Mouse (Mus musculus): ENCODE measurements at regions not wholly inside any gene's neighbourhood (a gene's known extent, or its start where the extent isn't known, plus 50 kb on each side); places are given as distances from the start of the nearest gene placed in this dataset.
A peak's percentile ranks its signal among the peaks of the same experiment; 100 is the strongest.

DNA sequence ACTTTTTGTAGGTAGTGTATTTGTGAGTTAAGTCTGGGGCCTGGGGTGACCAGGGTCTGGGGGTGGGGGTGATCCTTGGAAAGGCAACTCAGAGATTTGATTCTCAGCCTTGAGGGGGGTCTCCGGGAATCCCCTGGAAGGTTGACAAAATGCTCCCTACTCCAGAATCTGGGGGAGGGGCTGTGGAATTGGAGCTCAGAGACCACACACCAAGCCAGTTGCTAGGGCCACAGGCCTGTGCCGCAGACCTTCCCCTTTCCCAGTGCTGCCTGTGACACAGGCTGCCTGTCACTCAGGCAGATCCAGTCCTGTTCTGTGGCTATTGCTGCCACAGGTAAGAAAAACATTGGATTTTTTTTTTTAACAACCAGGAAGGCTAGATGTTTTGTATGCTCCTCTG, 89.0 kb upstream of the Ercc6l2 start:
- WGBS = 0% methylated on average over 2 of the region's 2 CpGs
- Histone ChIP-seq H3K9ac (replicated peaks) (no peak overlapping the region), H3K4me3 (replicated peaks) (no peak overlapping the region), H3K9me3 (no peaks in the 10 kb centered on the region), H3K27me3 (peaks cover 3% of the 10 kb centered on the region; the same call in 1 of the 2 replicates), H3K36me3 (no peaks in the 10 kb centered on the region), H3K27ac (no peak overlapping the region), H3K4me1 (replicated peaks) (peaks cover 5% of the 10 kb centered on the region; the same call in 1 of the 2 replicates), H3K4me2 (replicated peaks) (no peak overlapping the region)
- 0 out of 2 replicates have a peak, but pooled peaks have one; percentile 66 for ATAC-seq

DNA sequence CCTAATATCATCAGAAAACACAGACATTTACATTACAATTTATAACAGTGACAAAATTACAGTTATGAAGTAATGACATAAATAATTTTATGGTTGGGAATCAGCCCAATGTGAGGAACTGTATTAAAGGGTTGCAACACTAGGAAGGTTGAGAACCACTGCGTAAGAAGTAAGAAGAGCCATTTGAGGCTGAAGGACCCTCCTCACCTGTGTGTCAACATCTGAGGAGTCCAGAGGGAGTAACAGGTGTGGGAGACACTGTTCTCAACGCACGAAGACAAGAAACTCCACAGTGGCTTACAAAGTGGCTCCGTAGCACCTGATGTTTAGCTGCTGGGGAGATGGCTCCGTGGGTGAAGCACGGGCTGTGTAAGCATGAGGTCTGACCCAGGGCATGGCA, 88.5 kb upstream of the Ercc6l2 start:
- no peak overlapping the region for H3K9ac ChIP-seq (replicated peaks)
- no peaks in the 10 kb centered on the region for H3K36me3 ChIP-seq
- no peaks in the 10 kb centered on the region for H3K9me3 ChIP-seq
- H3K4me2 ChIP-seq (replicated peaks) = no peak overlapping the region
- 88% methylated on average over 6 of the region's 6 CpGs for WGBS
- peaks cover under 1% of the 10 kb centered on the region; the same call in 1 of the 2 replicates for H3K27me3 ChIP-seq
- H3K4me3 ChIP-seq (replicated peaks) = no peak overlapping the region
- H3K4me1 ChIP-seq (replicated peaks) = peaks cover 5% of the 10 kb centered on the region; the same call in 1 of the 2 replicates
- no peak for ATAC-seq
- no peak overlapping the region for H3K27ac ChIP-seq

DNA sequence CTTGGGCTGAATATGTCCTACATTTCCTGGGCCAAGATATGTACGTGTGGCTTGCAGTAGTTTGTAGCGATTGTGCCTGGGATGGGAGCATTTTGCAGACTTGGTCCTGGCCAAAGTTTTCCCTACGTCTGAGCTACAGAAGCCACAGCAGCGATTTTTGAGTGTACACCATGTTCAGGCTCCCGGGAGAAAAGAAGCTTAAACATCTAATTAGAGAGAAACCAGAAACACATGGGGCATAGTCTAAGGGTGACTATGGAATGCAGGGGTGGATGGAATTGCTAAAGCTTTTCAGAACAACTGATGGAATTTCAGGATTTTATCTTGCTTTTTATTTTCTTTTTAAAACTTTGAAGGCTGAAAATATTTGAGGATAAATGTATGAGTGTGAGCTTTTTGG, 79.3 kb upstream of the Ercc6l2 start:
- Histone ChIP-seq H3K4me2 (replicated peaks) (no peak overlapping the region), H3K9me3 (no peaks in the 10 kb centered on the region), H3K27ac (no peak overlapping the region), H3K4me1 (replicated peaks) (no peaks in the 10 kb centered on the region), H3K27me3 (no peaks in the 10 kb centered on the region), H3K4me3 (replicated peaks) (no peak overlapping the region), H3K9ac (replicated peaks) (no peak overlapping the region), H3K36me3 (no peaks in the 10 kb centered on the region)
- 88% methylated on average over 5 of the region's 5 CpGs for WGBS
- ATAC-seq = no peak

DNA sequence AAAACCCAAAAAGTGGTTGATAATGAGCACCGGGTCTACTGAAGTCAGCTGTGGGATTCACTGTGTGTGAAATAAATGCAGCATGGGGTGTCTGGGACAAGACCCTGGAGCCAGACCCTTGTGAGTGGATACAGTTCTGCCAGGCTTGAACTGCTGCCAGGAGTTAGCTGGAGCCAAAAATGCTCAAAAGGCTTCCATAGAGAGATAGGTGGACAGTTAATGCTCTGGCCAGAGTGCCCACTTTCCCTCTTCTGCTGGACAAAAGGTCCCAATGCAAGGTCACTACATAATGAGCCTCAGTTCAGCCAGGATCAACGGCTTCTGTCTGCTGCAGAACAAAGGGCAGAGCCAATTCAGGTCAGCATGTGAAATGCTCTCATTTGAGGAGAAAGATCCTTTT, 73.2 kb upstream of the Ercc6l2 start:
- no peak overlapping the region for H3K4me3 ChIP-seq (replicated peaks)
- H3K36me3 ChIP-seq = no peaks in the 10 kb centered on the region
- H3K9me3 ChIP-seq = no peaks in the 10 kb centered on the region
- 41% methylated on average over 2 of the region's 2 CpGs for WGBS
- no peak overlapping the region for H3K4me2 ChIP-seq (replicated peaks)
- H3K4me1 ChIP-seq (replicated peaks) = no peaks in the 10 kb centered on the region
- no peak overlapping the region for H3K9ac ChIP-seq (replicated peaks)
- no peak for ATAC-seq
- H3K27ac ChIP-seq = no peak overlapping the region
- no peaks in the 10 kb centered on the region for H3K27me3 ChIP-seq

DNA sequence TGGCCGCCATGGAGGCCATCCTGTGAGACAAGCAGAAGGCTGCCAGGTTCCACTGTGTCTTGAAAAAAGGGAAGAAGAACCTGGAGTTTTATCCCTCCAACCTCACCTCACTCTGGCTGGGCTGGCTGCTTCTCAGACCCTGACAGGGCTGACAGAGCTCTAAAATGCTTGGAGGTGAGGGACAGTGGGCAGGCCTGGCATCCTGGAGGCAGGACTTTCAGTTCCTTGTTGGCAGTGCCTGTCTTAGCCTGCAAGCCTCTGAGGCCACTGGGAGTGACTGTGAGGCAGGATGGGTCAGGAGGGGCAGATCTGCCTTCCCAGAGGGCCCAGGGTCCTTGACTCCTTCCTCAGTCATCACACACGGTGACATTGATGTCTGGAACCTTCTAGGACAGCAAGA, 66.3 kb upstream of the Ercc6l2 start:
- 83% methylated on average over 2 of the region's 2 CpGs for WGBS
- no peaks in the 10 kb centered on the region for H3K9me3 ChIP-seq

DNA sequence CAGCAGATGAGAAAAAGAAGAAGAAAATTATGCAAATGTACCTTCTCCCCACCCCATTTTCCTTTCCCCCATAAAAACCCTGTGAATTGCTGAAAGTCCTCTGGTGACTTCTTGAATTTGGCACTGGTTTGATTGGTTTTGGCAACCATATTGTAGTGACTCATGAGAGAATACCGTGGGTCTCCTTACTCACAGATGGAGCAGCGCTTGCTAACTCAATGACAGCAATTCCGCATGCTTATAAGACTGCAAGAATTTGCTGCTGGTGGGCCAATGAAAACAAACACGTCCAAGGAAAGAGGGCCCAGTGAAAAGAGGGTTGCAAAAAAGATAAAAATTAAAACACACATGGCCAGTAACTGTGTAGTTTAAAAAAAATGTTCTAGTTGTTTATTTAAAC, 65.0 kb upstream of the Ercc6l2 start:
- H3K4me2 ChIP-seq (replicated peaks) = no peak overlapping the region
- no peaks in the 10 kb centered on the region for H3K9me3 ChIP-seq

More for the DNA sequence above, 66.3 kb upstream of the Ercc6l2 start:
- Histone ChIP-seq H3K4me2 (replicated peaks) (no peak overlapping the region), H3K36me3 (no peaks in the 10 kb centered on the region), H3K9ac (replicated peaks) (no peak overlapping the region), H3K27ac (no peak overlapping the region), H3K4me3 (replicated peaks) (no peak overlapping the region), H3K27me3 (no peaks in the 10 kb centered on the region), H3K4me1 (replicated peaks) (no peaks in the 10 kb centered on the region)
- no peak for ATAC-seq

DNA sequence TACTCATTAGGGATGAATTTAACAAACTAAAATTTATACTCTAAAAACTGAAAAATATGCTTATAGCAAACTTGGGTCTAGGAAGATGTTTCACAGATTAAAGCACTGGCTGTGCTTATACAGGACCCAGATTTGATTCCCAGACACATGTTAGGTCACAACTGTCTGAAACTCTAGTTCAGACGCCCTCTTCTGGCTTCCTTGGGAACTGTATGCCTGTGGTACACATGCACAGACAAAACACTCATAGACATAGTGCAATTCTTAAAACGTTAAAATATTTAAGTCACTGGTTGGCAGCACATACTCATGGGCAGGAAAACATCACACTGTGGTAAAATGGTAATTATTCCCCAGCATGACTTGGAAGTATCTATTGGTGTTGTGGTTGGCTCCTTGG, 63.8 kb upstream of the Ercc6l2 start:
- WGBS = 58% methylated on average over 2 of the region's 2 CpGs
- no peaks in the 10 kb centered on the region for H3K4me1 ChIP-seq (replicated peaks)
- no peaks in the 10 kb centered on the region for H3K36me3 ChIP-seq
- ATAC-seq = no peak
- H3K27ac ChIP-seq = no peak overlapping the region
- H3K9me3 ChIP-seq = no peaks in the 10 kb centered on the region
- H3K9ac ChIP-seq (replicated peaks) = no peak overlapping the region
- H3K4me3 ChIP-seq (replicated peaks) = no peak overlapping the region
- H3K27me3 ChIP-seq = no peaks in the 10 kb centered on the region
- no peak overlapping the region for H3K4me2 ChIP-seq (replicated peaks)

More for the DNA sequence above, 65.0 kb upstream of the Ercc6l2 start:
- WGBS = 77% methylated on average over 4 of the region's 4 CpGs
- H3K4me1 ChIP-seq (replicated peaks) = no peaks in the 10 kb centered on the region
- ATAC-seq = no peak
- no peaks in the 10 kb centered on the region for H3K27me3 ChIP-seq
- no peak overlapping the region for H3K9ac ChIP-seq (replicated peaks)
- H3K36me3 ChIP-seq = no peaks in the 10 kb centered on the region
- no peak overlapping the region for H3K27ac ChIP-seq
- no peak overlapping the region for H3K4me3 ChIP-seq (replicated peaks)

DNA sequence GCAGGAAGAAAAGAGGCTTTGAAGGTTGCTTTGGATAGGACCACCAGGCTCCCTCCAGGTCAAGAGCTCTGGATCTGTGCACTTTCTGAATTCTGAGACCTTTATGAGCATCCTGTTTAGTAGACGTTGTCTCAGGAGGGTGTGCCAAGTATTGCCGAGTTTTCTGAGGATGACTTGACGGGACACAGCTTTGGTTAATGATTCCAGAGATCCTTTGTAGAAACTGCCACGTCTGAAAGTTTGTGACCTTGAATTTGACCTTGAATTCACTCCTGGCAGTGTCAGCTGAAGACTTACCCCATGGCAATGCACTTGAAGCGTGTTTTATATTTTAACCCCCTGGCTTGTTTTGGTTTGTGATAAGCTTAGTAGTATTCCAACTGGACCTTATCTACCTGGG, 58.0 kb upstream of the Ercc6l2 start:
- no peak overlapping the region for H3K9ac ChIP-seq (replicated peaks)
- H3K4me3 ChIP-seq (replicated peaks) = no peak overlapping the region
- no peak overlapping the region for H3K27ac ChIP-seq
- H3K36me3 ChIP-seq = no peaks in the 10 kb centered on the region
- H3K27me3 ChIP-seq = peaks cover 2% of the 10 kb centered on the region; the same call in 1 of the 2 replicates
- H3K4me1 ChIP-seq (replicated peaks) = no peaks in the 10 kb centered on the region
- H3K9me3 ChIP-seq = no peaks in the 10 kb centered on the region
- 87% methylated on average over 5 of the region's 5 CpGs for WGBS
- no peak for ATAC-seq
- H3K4me2 ChIP-seq (replicated peaks) = no peak overlapping the region

DNA sequence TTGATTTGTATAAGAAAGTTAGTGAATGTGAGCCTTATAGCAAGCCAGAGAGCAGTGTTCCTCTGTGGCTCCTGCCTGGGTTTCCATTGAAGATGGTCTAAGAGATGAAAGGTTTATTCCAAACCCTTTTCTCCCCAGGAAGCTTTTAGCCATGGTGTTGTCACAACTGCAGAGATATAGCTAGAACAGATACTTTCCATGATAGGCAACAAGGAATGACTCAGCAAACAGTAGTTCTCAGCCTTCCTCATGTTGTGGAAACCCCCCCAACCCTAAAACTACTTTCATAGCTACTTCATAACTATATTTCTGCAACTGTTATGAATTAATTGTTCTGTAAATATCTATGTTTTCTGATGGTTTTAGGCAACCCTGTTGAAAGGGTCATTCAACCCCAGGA, 53.5 kb upstream of the Ercc6l2 start:
- Histone ChIP-seq H3K9ac (replicated peaks) (no peak overlapping the region), H3K27ac (no peak overlapping the region), H3K4me1 (replicated peaks) (no peaks in the 10 kb centered on the region), H3K27me3 (peaks cover 27% of the 10 kb centered on the region), H3K9me3 (no peaks in the 10 kb centered on the region), H3K36me3 (no peaks in the 10 kb centered on the region), H3K4me3 (replicated peaks) (no peak overlapping the region), H3K4me2 (replicated peaks) (no peak overlapping the region)
- ATAC-seq = no peak
